ENCODE assay signal across 8 mouse cellular contexts in the genomic region with DNA sequence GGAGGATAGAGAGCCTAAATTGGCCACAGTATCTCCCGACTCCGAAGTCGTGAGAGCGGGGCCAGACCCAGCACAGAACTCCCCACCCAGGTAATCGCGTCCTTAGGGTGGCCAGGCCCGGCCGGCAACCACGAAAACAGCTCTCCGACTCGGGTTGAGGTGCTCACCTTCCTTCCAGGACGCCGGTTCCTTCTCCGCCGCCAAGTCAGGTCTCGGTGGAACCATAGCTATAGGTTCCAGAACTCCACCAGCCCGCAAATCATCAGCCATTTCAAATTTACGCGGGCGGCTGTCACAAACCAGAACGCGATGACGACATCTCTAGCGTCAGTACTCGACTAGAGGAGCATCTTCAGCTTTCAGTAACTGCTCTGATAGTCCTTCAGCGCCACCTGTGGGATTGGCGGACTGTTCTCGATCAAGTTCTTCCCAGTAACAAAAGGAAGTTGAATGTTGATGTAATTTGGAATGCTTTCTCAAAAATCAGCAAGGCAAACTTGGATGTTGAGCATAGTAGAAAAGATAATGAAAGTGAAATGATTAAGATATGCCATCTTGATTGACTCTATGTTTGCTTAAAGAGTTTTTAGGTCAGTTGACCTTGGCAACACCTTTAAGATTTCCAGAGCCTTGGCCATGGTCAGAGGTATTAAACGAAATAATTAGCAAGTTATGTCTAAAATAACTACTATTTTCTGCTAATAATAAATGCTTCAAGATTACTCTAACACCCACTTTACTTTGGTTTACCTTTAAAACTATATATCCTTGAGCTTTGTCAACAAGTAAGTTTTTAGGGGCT. TPM values are rescaled to one million over a fixed set of nuclear protein-coding genes. Genes with fewer than 3 reads are reported as not detected.
A peak's percentile ranks its signal among the peaks of the same experiment; 100 is the strongest.
DNase-seq lines count a peak whose midpoint lies in the region; ATAC-seq and TF ChIP-seq lines count a peak whose summit lies in the region.

A gene (minus strand): TSS at position 314 of the 802 bp plus-strand sequence.

- ATAC-seq in Patski: peak; percentile 91
- ATAC-seq in hindbrain, embryonic 13.5 days (ENCODE audit: low FRiP score): peak; percentile 98

- no peak within 1 kb of the TSS for H3K27ac ChIP-seq in hindbrain, embryonic 13.5 days

- POLR2A ChIA-PET in Patski (lab: Charles Lee): no interaction called here

- H3K4me1 ChIP-seq in hindbrain, embryonic 13.5 days (replicated peaks): peaks cover 11% of the 10 kb centered on the region

- H3K36me3 ChIP-seq in hindbrain, embryonic 13.5 days: peaks cover 5% of the 10 kb centered on the region; the same call in 1 of the 2 replicates

- H3K27me3 ChIP-seq in Patski: no peaks in the 10 kb centered on the region
- H3K27me3 ChIP-seq in hindbrain, embryonic 13.5 days: no peaks in the 10 kb centered on the region

- 8% methylated on average over 29 of the region's 29 CpGs for whole genome bisulfite sequencing in hindbrain, embryonic 13.5 days

- peak; percentile 90 for TF ChIP-seq CTCF in Patski (IDR thresholded peaks at IDR 0.05)

- H3K9me3 ChIP-seq in hindbrain, embryonic 13.5 days: no peaks in the 10 kb centered on the region

- H3K4me2 ChIP-seq in hindbrain, embryonic 13.5 days: peak within 1 kb of the TSS; percentile 82

- CTCF ChIA-PET in Patski (lab: Charles Lee): interaction anchor here (1.0 to 4.3 kb wide), 6 partner anchors 11 to 86 kb away, joined by 3 to 24 read pairs (median 3); no protein-coding TSS in a partner anchor

- H3K9ac ChIP-seq in hindbrain, embryonic 13.5 days: peak within 1 kb of the TSS; percentile 59

- DNase-seq in Patski (ENCODE audit: low read depth, low spot score): peak; percentile 73
- DNase-seq in cerebellum, postnatal 14 days: peak; percentile 92 to 93
- peak; percentile 82 to 84 for DNase-seq in frontal cortex, postnatal 14 days (ENCODE audit: low spot score in 2 of 2)
- DNase-seq in layer of hippocampus, postnatal 25 days (ENCODE audit: extremely low spot score in 1 of 2, low spot score in 1 of 2): peak; percentile 57 to 94
- peak; percentile 93 for DNase-seq in lung, postnatal 25 days (ENCODE audit: low spot score)
- DNase-seq in retina, embryonic 14.5 days (ENCODE audit: low spot score): peak; percentile 97
- DNase-seq in thymus, postnatal 4 days: peak; percentile 92

- in situ Hi-C loops in Patski (cut with MboI; ENCODE audit: low pct_unique_long_range_greater_than_20kb): no loop called here

- H3K4me3 ChIP-seq in hindbrain, embryonic 13.5 days: peak within 1 kb of the TSS; percentile 61

RNA-seq across cellular contexts. Expression of the gene that starts here (rescaled TPM):
- polyA plus RNA-seq in Patski (2021): 25.5 TPM
- 14.6 and 17.9 TPM in 2 replicates for polyA plus RNA-seq in hindbrain, embryonic 13.5 days (2015; fragmentation: Nextera tagmentation; extraction: Ambion mirVana)
- 1 to 10 TPM in 1 of 2 experiments, under 1 TPM in 1; 0.68 to 1.8 TPM for total RNA-seq in layer of hippocampus, postnatal 25 days (2021)
